Mouse (Mus musculus) forebrain, embryonic 16.5 days (tissue): ENCODE measurements at regions not wholly inside any gene's neighbourhood (a gene's known extent, or its start where the extent isn't known, plus 50 kb on each side); places are given as distances from the start of the nearest gene placed in this dataset.

Experiments used
- ATAC-seq: fragments of 200-750 bp; cut with Nextera tagmentation; 2 replicates; pipeline ENCODE4 v1.8.0; 2017; ENCODE audit warnings: mild to moderate bottlenecking, moderate library complexity
- H3K27ac ChIP-seq: fragments of 300-500 bp; sonication (generic); 2 replicates; pipeline ENCODE4 v1.5.1; 2014; ENCODE audit warnings: low read length, control low read depth
- H3K27me3 ChIP-seq: fragments of 300-500 bp; sonication (generic); replicated peaks from 2 replicates; pipeline ENCODE4 v1.6.1; 2014; ENCODE audit warnings: low read length; ENCODE audit not compliant: control insufficient read depth, insufficient read depth
- H3K36me3 ChIP-seq: fragments of 300-500 bp; sonication (generic); 2 replicates; pipeline ENCODE4 v1.6.1; 2014; ENCODE audit not compliant: control insufficient read depth, insufficient read depth
- H3K4me1 ChIP-seq: fragments of 300-500 bp; sonication (generic); replicated peaks from 2 replicates; pipeline ENCODE4 v1.6.1; 2014; ENCODE audit warnings: low read length; ENCODE audit not compliant: control insufficient read depth, insufficient read depth
- H3K4me2 ChIP-seq: fragments of 300-500 bp; sonication (generic); 2 replicates; pipeline ENCODE4 v1.6.1; 2014; ENCODE audit warnings: mild to moderate bottlenecking, low read length, control low read depth
- H3K4me3 ChIP-seq: fragments of 300-500 bp; sonication (generic); replicated peaks from 2 replicates; pipeline ENCODE4 v1.5.1; 2014; ENCODE audit warnings: mild to moderate bottlenecking, low read length, control low read depth
- H3K9ac ChIP-seq: fragments of 300-500 bp; sonication (generic); replicated peaks from 2 replicates; pipeline ENCODE4 v1.6.1; 2014; ENCODE audit warnings: low read depth, low read length, control low read depth
- H3K9me3 ChIP-seq: fragments of 300-500 bp; sonication (generic); 2 replicates; pipeline ENCODE4 v1.6.1; 2016; ENCODE audit warnings: low read length; ENCODE audit not compliant: control insufficient read depth
- WGBS: fragments of 180-500 bp; shearing (Covaris S2); extraction: QIAGEN DNeasy Blood & Tissue Kit; methylation state at CpG from one replicate; pipeline ENCODE4 v1.1.7; 2014; 5-methylcytosine and 5-hydroxymethylcytosine counted together

DNA sequence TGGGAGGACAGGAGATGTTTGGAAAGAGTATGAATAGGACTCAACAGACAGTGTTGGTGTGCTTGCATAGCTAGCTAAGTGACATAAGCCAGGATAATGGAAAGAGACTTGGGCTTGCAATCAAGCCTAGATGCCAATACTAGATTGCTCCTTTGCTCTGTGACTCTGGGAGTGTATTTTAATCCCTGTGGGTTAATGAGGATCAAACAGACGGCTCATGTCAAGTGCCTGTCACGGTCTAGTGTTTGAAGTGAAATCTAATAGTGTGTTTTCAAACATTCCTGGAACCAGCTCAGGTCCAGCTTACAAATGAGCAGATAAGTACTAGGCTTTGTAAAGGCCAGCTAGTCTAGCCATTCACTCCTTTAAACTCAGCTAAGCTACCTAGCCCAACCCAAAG is 64.1 kb upstream of the Ranbp3l start:
- 49% methylated on average over 2 of the region's 2 CpGs for WGBS
- Histone ChIP-seq H3K36me3 (no peaks in the 10 kb centered on the region), H3K4me3 (no peak overlapping the region), H3K4me1 (no peaks in the 10 kb centered on the region), H3K27me3 (no peaks in the 10 kb centered on the region), H3K4me2 (no peak overlapping the region), H3K9me3 (no peaks in the 10 kb centered on the region), H3K9ac (no peak overlapping the region), H3K27ac (no peak overlapping the region)
- ATAC-seq: no peak

DNA sequence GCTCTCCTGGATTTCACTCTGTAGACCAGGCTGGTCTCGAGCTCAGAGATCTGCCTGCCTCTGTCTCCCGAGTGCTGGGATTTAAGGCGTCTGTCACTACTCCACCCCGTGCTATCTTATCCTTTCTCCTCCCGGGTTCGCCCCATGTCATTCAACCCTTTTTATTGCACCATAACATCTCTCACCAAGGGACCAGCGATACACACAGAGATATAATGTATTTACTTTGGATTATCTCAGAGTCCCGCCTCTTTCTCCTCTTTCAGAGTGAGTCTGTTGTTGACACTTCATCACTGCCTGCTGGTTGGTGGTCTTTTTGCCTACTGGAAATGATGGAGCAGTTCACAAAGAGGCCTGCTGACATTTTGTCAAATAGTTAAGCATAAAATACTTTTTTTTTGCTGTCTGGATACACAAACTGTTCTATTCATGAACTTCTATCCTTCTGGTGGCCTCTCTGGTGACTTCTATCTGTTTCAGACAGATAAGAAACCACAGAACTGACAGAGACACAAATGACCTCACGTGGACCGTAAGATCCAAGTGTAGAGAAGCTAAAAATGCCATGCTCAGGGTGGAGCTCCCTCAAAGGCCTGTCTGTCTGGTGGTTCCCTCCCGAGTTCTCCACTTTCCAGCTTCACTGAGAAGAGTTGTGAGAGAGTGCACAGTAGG is 70.1 kb upstream of the Ranbp3l start:
- H3K9me3 ChIP-seq: no peaks in the 10 kb centered on the region
- no peak for ATAC-seq

DNA sequence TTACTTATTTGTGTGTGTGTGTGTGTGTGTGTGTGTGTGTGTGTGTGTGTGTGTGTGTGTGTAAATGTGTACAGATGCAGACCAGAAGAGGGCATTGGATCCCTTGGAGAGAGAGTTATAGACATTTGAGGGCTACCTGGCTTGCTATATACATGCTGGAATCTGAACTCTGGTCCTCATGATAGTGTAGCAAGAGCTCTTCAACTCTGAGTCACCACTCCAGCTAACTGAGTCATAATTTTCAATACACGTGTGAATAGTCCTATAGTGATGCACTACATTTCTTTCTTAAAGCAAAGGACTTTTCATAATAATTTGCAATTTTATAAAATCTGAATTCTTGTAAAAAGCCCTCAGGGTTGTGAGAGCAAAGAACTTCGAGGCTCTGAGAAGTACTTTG is 70.9 kb upstream of the Ranbp3l start:
- no peaks in the 10 kb centered on the region for H3K4me1 ChIP-seq
- H3K9me3 ChIP-seq: no peaks in the 10 kb centered on the region
- H3K27me3 ChIP-seq: no peaks in the 10 kb centered on the region
- no peak overlapping the region for H3K4me3 ChIP-seq
- 93% methylated on average over 2 of the region's 2 CpGs for WGBS
- no peak for ATAC-seq
- no peaks in the 10 kb centered on the region for H3K36me3 ChIP-seq
- H3K4me2 ChIP-seq: no peak overlapping the region
- no peak overlapping the region for H3K27ac ChIP-seq
- H3K9ac ChIP-seq: no peak overlapping the region

More for the DNA sequence above, 70.1 kb upstream of the Ranbp3l start:
- Histone ChIP-seq H3K4me1 (no peaks in the 10 kb centered on the region), H3K4me3 (no peak overlapping the region), H3K4me2 (no peak overlapping the region), H3K36me3 (no peaks in the 10 kb centered on the region), H3K27me3 (no peaks in the 10 kb centered on the region), H3K9ac (no peak overlapping the region), H3K27ac (no peak overlapping the region)
- 89% methylated on average over 11 of the region's 11 CpGs for WGBS

DNA sequence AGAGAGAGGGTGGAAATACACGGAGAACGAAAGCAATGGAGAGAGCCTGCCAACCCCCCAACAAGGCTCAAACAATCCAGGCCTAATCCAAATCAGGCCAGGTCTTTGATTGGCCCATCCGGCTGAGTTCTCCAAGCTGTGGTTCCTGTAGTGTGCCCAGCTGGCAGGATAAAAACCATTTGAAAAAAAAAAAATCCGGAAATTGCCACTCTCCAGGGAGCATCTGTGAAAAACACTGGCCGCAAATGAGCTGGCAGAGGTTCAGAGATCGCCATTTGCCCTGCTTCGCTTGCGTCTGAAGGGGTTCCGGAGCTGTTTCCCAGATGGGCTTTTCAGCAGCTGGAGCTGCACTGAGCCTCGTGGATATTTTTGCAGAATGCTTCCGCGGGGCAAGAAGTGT is 71.4 kb upstream of the Ranbp3l start:
- Histone ChIP-seq H3K36me3 (no peaks in the 10 kb centered on the region), H3K4me1 (no peaks in the 10 kb centered on the region), H3K9me3 (no peaks in the 10 kb centered on the region), H3K27ac (no peak overlapping the region), H3K9ac (no peak overlapping the region), H3K4me3 (no peak overlapping the region), H3K4me2 (no peak overlapping the region), H3K27me3 (no peaks in the 10 kb centered on the region)
- ATAC-seq: peak; percentile 80
- WGBS: 51% methylated on average over 12 of the region's 12 CpGs

DNA sequence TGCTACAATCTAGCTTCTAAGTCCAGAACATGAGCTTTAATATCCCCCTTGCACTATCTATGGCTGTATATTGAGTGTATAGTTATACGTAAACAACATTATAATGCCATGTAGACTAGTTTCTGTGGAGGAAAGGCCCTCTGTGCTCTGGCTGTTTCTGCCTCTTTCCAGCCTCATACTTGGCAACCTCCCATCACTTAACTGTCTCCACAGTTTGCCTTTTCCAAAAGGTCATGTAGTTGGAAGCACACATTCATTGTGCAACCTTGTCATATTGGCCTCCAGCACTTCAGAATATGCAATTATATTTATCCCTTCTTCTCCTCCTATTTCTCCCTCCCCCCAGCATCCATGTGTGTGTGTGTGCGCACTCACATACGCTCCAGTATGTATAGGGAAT is 82.2 kb upstream of the Ranbp3l start:
- Histone ChIP-seq H3K27ac (no peak overlapping the region), H3K9ac (no peak overlapping the region), H3K36me3 (no peaks in the 10 kb centered on the region), H3K27me3 (no peaks in the 10 kb centered on the region), H3K4me2 (no peak overlapping the region), H3K9me3 (no peaks in the 10 kb centered on the region), H3K4me3 (no peak overlapping the region), H3K4me1 (0 out of 2 replicates have a peak, but pooled peaks cover 3% of the 10 kb centered on the region)
- ATAC-seq: no peak
- 95% methylated on average over 3 of the region's 3 CpGs for WGBS

DNA sequence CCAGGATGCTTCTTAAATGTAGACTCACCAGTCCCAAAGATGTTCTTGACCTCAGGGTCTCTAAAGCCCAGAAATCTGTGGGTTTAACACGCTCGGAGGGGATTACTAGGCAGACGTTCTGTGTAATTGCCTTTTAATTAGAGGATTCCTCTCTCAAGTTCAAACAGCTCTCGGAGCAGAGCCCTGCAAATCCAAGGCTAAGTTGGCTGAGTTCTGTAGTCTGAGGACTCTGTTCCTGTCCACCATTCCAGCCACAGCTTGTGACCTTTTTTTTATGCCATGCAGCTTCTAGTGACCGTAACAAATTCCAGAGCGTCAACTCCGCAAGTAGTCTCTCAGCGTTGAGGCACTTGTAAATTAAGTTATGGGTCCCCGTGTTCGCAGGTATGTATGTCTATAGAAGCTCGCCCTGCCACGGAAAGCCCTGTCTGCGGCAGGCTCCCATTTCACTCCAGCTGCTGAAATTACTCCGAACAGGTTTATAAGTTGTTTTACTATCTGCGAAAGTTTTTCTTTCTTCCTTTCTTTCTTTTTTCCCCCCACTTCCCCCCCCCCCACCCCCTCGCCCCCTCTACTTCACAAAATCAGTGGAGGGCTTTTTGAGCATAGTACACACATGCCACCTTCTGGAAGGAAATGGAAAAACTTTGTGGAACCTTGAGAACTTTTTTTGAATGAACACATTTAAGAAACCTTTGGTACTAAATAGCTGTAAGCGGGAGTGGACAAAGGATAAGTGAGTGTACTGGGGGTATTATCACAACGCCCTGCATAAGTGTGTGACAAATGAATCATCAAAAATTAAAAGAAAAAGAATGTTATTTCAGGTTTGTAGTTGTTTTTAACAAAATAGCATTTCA is 82.9 kb upstream of the Ranbp3l start:
- Histone ChIP-seq H3K4me1 (0 out of 2 replicates have a peak, but pooled peaks cover 3% of the 10 kb centered on the region), H3K36me3 (no peaks in the 10 kb centered on the region), H3K4me3 (no peak overlapping the region), H3K9me3 (no peaks in the 10 kb centered on the region), H3K27me3 (no peaks in the 10 kb centered on the region), H3K27ac (no peak overlapping the region), H3K4me2 (peak overlapping the region; percentile 25), H3K9ac (no peak overlapping the region)
- peak; percentile 38 for ATAC-seq
- WGBS: 41% methylated on average over 18 of the region's 18 CpGs

DNA sequence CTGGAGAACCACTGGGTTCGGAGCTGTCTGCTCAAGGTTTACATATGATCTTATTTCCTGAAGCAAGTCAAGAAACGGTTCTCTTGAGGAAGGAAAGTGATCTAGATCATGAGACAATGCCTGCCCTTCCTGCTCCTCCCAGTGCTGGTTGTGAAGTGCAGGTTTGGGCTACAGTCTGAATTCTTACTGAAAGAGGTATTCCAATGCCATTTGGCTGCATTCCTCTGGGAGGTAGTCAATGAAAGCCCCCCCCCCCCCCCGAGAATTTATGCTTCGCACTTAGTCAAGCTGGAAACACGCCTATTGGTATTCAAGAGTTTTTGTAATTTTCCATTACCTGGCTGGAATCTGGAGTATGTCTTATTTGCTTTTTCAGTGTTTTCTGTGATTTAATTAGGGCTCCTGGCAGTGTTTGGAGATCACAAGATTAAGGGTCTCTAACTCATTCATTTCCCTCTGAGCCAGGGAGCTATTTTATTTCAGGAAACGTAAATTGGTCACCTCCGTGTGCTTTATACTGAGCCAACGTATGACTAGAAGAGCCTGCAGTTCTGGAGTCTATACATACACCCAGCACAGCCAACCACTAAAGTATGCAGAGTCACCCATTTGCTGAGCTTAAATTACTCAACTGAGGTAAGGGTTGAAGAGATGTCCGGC is 84.7 kb upstream of the Ranbp3l start:
- Histone ChIP-seq H3K9ac (no peak overlapping the region), H3K4me2 (no peak overlapping the region), H3K27ac (no peak overlapping the region), H3K4me1 (0 out of 2 replicates have a peak, but pooled peaks cover 3% of the 10 kb centered on the region), H3K9me3 (no peaks in the 10 kb centered on the region), H3K4me3 (no peak overlapping the region), H3K27me3 (no peaks in the 10 kb centered on the region), H3K36me3 (no peaks in the 10 kb centered on the region)
- no peak for ATAC-seq
- WGBS: 52% methylated on average over 9 of the region's 9 CpGs

DNA sequence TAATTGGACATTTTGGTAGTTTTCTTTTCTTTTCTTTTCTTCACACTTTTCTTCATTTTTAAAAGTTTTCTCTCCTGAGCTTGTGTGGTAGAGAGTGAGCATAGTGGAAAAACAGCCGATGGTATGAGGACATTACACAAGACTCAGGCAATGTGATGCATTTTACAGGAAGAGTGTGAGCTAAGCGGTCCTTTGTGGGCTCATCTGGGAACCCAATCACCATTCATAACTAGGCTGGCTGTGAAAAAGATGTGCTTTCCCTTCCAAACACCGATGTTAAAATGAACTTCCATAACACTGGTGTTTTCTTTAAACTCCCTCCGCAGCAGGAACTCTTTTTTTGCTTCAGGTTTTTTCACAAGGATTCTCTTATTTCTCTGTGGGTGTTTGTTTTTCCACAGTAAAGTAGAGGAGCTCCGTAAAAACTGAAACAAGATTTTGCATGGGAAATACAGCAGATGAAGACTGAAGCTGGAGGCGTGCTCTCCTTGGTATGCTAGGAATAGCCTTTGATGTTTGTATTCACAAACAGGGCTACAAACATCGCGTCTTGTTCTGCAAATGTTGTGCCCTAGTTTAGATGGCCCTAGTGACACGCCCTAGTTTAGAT is 92.8 kb upstream of the Ranbp3l start:
- H3K4me3 ChIP-seq: no peak overlapping the region
- 85% methylated on average over 9 of the region's 9 CpGs for WGBS

DNA sequence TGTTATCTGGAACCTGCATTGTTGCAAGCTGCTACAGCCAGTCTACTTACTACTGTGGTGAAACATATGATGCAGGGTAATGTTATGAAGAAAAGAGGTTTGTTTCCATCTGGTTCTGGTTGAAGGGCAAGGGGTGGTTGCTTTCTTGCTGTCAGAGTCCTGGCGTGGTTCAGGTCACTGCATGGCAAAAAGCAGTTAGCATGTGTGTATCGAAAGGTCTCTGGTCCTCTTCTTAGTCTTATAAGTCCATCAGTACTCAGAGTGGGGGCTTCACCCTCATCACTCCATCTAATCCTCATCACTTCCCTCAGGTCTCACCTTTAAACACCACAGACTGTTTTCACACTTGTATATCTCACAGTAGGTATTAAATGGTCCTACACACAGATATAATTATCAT is 99.7 kb upstream of the Ranbp3l start:
- H3K27ac ChIP-seq: no peak overlapping the region
- ATAC-seq: no peak
- H3K4me2 ChIP-seq: no peak overlapping the region
- peaks cover under 1% of the 10 kb centered on the region; the same call in 1 of the 2 replicates for H3K9me3 ChIP-seq
- no peaks in the 10 kb centered on the region for H3K36me3 ChIP-seq
- 81% methylated on average over 2 of the region's 2 CpGs for WGBS
- H3K9ac ChIP-seq: no peak overlapping the region
- no peak overlapping the region for H3K4me3 ChIP-seq
- H3K4me1 ChIP-seq: peaks cover 9% of the 10 kb centered on the region
- H3K27me3 ChIP-seq: no peaks in the 10 kb centered on the region

More for the DNA sequence above, 92.8 kb upstream of the Ranbp3l start:
- no peaks in the 10 kb centered on the region for H3K27me3 ChIP-seq
- no peak overlapping the region for H3K4me2 ChIP-seq
- peaks cover 3% of the 10 kb centered on the region; the same call in 1 of the 2 replicates for H3K9me3 ChIP-seq
- no peaks in the 10 kb centered on the region for H3K36me3 ChIP-seq
- H3K9ac ChIP-seq: no peak overlapping the region
- no peak for ATAC-seq
- no peaks in the 10 kb centered on the region for H3K4me1 ChIP-seq
- no peak overlapping the region for H3K27ac ChIP-seq
